Mouse (Mus musculus): Measurements from ENCODE around the gene Rmi2. TPM values are rescaled to one million over a fixed set of nuclear protein-coding genes. Genes with fewer than 3 reads are reported as not detected.
"Not testable (repeated sequence)": the region's sequence is repeated elsewhere in the genome, so short reads cannot be mapped to it uniquely, and the experiment has no call there.

Rmi2 gene
- polyA plus RNA-seq, 1 experiment from 2014 or later: 2.8 TPM

DNA sequence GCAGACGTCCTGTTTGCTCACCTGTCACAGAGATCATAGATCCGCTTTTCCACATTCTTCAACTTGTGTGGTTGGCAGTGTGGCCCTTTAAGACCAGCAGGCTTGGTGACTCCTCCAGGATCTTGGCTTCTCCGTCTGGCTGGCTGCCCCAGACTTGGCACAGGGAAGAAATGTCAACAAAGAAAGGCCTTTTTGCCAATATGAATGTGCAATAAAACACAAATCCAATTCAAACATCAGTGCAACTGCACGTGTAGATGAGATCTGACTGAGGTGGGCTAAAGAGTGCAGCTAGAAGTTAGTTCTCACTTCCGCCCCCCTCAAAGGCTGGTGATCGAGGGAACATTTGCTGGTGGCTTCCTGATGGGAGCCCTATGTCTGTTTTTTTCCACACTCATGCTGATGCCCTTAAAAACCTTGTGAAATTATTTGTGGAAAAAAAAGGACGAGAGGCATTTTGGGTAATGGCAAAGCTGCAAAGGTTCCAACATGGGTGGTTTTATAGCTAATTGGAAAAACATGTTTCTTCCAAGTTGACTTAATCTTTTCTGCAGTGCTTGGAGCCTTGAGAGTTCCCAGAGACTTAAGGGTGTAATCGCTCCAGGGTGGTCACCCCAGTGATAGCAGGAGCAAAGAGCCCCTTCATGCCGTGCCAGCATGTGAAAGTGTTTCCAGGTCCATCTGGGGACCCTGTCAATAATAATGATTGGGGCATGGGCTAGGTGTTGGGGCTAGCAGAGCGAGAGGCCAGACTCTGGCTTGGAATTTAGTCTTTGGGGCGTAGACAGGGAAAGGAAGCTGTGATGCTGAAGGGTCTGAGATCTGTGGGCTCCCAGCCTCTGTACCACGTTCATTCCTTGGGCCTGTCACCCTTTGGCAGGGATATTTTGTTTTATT is 15.4 kb downstream of the Rmi2 start:
- 26% methylated on average over 12 of the region's 12 CpGs for WGBS
- H3K27me3 ChIP-seq: no peaks in the 10 kb centered on the region
- H3K4me1 ChIP-seq: peaks cover 46% of the 10 kb centered on the region
- peak overlapping the region; percentile 93 for H3K27ac ChIP-seq
- H3K36me3 ChIP-seq: no peaks in the 10 kb centered on the region
- H3K9me3 ChIP-seq: no peaks in the 10 kb centered on the region
- H3K4me3 ChIP-seq: no peak overlapping the region
- ATAC-seq (ENCODE audit: insufficient number of reproducible peaks, low FRiP score, low TSS enrichment, low read depth): peak; percentile 70
- peak overlapping the region; percentile 22 for H3K4me2 ChIP-seq
- H3K9ac ChIP-seq: no peak overlapping the region

DNA sequence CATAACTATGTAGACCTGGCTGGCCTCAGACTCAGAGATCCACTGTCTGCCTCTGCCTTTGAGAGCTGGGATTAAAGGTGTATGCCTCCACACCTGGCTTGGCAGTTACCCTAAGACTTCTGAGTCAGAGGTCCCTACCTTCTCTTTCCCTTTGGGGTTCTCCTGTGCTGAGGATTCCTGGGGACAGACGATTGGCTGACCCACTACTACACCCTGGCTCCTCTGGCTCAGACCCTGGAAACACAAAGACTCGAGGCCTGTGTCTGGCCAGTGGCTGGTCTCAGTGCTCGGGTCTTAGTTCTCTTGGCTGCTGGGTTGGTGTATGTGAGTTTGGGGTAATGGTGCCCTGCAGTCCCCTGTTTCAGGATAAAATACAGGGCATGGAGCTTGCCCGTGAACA is 16.0 kb downstream of the Rmi2 start:
- WGBS: 32% methylated on average over 4 of the region's 4 CpGs
- H3K27ac ChIP-seq: peak overlapping the region; percentile 93
- H3K9me3 ChIP-seq: no peaks in the 10 kb centered on the region
- peaks cover 46% of the 10 kb centered on the region for H3K4me1 ChIP-seq
- ATAC-seq (ENCODE audit: insufficient number of reproducible peaks, low FRiP score, low TSS enrichment, low read depth): peak; percentile 16; the same call in 1 of the 2 replicates
- H3K9ac ChIP-seq: no peak overlapping the region
- H3K4me3 ChIP-seq: no peak overlapping the region
- H3K36me3 ChIP-seq: no peaks in the 10 kb centered on the region
- H3K4me2 ChIP-seq: 0 out of 2 replicates have a peak overlapping the region, but pooled peaks have one; percentile 22
- no peaks in the 10 kb centered on the region for H3K27me3 ChIP-seq

DNA sequence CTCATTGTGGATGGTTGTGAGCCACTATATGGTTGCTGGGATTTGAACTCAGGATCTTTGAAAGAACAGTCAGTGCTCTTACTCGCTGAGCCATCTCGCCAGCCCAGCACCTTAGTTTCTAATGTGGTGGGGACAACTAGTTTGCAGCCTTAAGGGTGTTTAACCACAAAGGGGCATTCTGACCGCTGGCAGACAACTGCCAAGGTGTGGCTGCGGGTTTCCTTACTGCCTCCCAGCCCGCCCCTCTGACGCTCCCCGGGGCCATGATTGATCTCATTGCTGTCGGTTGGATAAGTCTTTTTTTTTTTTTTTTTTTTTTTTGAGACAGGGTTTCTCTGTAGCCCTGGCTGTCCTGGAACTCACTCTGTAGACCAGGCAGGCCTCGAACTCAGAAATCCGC is 17.4 kb downstream of the Rmi2 start:
- not testable (repeated sequence) for H3K27me3 ChIP-seq; H3K9me3 ChIP-seq; H3K4me2 ChIP-seq; H3K4me3 ChIP-seq; ATAC-seq (ENCODE audit: insufficient number of reproducible peaks, low FRiP score, low TSS enrichment, low read depth); H3K36me3 ChIP-seq; H3K9ac ChIP-seq
- 92% methylated on average over 10 of the region's 10 CpGs for WGBS
- Histone ChIP-seq H3K4me1 (peaks cover 40% of the 10 kb centered on the region), H3K27ac (peak overlapping the region; percentile 93; the same call in 1 of the 2 replicates)

DNA sequence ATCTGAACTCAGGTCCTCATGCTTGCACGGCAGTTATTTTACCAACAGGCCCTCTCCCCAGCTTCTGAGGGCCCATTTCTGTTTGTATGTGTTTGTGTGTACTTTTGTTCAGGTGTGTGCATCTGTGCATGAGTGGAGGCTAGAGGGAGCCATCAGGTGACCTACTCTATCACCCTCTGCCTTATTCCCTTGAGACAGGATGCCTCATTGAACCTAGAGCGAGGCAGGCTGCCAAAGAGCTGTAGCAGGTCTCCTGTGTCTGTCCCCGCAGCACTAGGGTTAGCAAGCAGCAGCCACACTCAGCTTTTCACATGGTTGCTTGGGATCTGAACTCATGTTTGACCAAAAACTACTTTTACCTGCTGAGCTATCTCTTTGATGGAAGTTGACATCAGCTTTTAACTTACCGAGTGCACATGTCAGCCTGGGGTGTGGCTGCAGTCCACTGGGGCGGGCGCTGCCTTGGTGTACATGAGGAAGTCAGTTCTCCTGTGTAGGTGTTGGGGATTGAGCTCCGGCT is 24.9 kb downstream of the Rmi2 start:
- Histone ChIP-seq H3K4me1 (peaks cover 12% of the 10 kb centered on the region), H3K27me3 (no peaks in the 10 kb centered on the region), H3K9me3 (no peaks in the 10 kb centered on the region), H3K4me2 (no peak overlapping the region), H3K27ac (no peak overlapping the region), H3K9ac (no peak overlapping the region), H3K36me3 (no peaks in the 10 kb centered on the region), H3K4me3 (no peak overlapping the region)
- 83% methylated on average over 7 of the region's 7 CpGs for WGBS
- ATAC-seq (ENCODE audit: insufficient number of reproducible peaks, low FRiP score, low TSS enrichment, low read depth): no peak

DNA sequence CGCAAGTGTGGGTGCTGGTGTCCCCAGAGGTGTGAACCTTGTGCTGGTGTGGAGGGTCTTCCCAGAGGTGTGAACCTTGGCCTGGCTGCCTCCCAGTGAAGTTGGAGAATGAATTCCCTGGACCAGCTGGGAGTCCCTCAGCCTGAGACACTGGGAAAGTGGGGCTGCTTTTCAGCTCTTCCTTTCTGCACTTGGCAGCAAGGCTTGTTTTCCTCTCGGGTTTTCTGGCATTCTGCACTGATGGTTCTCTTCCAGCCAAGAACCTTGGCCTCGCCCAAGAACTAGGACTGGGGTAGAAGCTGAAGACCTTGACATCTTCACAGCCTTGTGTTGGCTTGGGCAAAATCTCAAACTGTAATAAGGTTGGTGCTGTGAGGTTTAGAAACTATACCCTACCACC is 26.5 kb downstream of the Rmi2 start:
- 68% methylated on average over 3 of the region's 3 CpGs for WGBS
- Histone ChIP-seq H3K4me3 (no peak overlapping the region), H3K36me3 (no peaks in the 10 kb centered on the region), H3K27ac (0 out of 2 replicates have a peak overlapping the region, but pooled peaks have one; percentile 22), H3K27me3 (no peaks in the 10 kb centered on the region), H3K9ac (no peak overlapping the region), H3K9me3 (no peaks in the 10 kb centered on the region), H3K4me2 (no peak overlapping the region), H3K4me1 (peaks cover 20% of the 10 kb centered on the region)
- no peak for ATAC-seq (ENCODE audit: insufficient number of reproducible peaks, low FRiP score, low TSS enrichment, low read depth)

DNA sequence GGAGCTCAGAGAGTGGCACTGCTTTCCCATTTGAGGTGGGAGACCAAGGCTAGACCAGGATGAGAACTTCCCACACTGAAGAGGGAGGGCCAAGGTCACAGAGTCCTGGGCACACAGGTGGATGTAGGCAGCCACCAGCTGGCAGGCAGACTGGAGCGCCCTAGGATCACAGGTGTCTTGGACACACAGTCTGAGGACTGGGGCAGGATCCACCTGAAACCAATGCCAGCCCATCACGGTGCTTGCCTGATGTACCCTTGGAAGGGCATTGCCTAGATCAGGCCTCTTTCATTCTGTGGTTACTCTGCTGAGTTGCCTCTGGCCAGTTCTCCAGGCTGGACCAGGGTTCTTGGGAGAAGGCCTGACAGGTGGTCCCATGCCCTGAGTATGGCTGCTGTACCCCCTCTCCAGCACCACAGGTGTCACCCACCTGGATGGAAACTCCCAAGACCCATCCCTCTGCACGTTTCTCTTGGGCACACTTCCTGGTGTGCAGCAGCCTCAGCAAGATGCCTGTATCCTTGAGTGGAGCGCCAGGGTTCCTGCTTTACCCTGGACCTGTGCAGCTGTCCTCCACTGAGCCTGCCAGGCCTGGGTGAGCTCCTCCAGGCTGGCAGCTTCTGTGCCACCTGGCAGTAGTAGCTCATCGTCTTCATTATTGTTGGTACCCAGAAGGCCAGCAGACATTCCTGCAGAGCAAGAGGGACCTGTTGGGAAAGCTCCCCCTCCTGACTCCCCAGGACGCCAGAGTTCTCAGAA is 30.2 kb downstream of the Rmi2 start:
- H3K4me2 ChIP-seq: no peak overlapping the region
- no peaks in the 10 kb centered on the region for H3K27me3 ChIP-seq
- no peak overlapping the region for H3K27ac ChIP-seq
- H3K4me3 ChIP-seq: no peak overlapping the region
- H3K9me3 ChIP-seq: no peaks in the 10 kb centered on the region
- H3K4me1 ChIP-seq: peaks cover 39% of the 10 kb centered on the region
- 78% methylated on average over 6 of the region's 6 CpGs for WGBS
- no peak overlapping the region for H3K9ac ChIP-seq
- no peaks in the 10 kb centered on the region for H3K36me3 ChIP-seq
- no peak for ATAC-seq (ENCODE audit: insufficient number of reproducible peaks, low FRiP score, low TSS enrichment, low read depth)

DNA sequence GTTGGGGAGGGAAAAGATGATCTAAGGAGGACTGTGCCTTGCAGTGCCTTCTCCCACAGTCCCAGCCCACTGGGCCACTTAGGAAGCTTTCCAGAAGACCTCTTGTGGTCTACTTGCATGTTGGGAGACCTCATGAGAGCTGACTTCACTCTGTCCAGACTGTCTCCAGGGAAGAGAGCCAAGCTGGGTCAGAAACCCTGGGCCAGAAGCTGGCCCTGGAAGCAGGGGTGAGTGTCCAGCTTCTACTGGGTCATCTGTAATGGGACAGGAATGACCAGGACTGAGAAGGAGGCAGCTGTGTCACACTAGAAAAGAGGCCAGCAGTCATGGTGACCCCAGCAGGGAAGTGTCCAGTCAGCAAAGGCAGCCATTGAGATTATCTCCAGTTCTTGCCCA is 30.7 kb downstream of the Rmi2 start:
- no peak overlapping the region for H3K9ac ChIP-seq
- no peaks in the 10 kb centered on the region for H3K27me3 ChIP-seq
- ATAC-seq (ENCODE audit: insufficient number of reproducible peaks, low FRiP score, low TSS enrichment, low read depth): no peak
- H3K36me3 ChIP-seq: no peaks in the 10 kb centered on the region
- no peak overlapping the region for H3K4me2 ChIP-seq
- H3K4me1 ChIP-seq: peaks cover 39% of the 10 kb centered on the region
- H3K27ac ChIP-seq: no peak overlapping the region
- no peak overlapping the region for H3K4me3 ChIP-seq
- H3K9me3 ChIP-seq: no peaks in the 10 kb centered on the region

DNA sequence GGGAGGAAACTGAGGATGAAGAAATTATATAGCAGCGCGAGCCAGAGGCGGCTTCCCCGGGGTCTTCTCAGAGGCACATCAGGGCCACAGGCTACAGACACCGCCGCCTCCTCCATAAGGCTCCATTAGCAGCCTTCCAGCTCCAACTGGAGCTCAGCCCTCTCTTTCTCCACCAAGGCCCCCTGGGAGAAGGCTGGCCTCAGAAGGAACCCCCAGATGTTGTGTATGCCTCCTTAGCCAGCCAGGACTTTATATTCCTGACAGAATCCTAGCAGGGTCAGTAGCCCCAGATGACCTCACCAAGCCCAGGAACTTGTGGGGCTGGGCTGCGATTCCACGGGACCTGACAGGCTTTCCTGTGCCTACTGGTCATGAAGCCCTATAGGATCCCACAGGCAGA is 32.0 kb downstream of the Rmi2 start:
- Histone ChIP-seq H3K36me3 (no peaks in the 10 kb centered on the region), H3K27me3 (no peaks in the 10 kb centered on the region), H3K9ac (no peak overlapping the region), H3K9me3 (no peaks in the 10 kb centered on the region), H3K4me1 (peaks cover 30% of the 10 kb centered on the region), H3K4me2 (no peak overlapping the region), H3K4me3 (no peak overlapping the region), H3K27ac (no peak overlapping the region; the same call in 1 of the 2 replicates)
- ATAC-seq (ENCODE audit: insufficient number of reproducible peaks, low FRiP score, low TSS enrichment, low read depth): no peak
- WGBS: 76% methylated on average over 8 of the region's 8 CpGs

DNA sequence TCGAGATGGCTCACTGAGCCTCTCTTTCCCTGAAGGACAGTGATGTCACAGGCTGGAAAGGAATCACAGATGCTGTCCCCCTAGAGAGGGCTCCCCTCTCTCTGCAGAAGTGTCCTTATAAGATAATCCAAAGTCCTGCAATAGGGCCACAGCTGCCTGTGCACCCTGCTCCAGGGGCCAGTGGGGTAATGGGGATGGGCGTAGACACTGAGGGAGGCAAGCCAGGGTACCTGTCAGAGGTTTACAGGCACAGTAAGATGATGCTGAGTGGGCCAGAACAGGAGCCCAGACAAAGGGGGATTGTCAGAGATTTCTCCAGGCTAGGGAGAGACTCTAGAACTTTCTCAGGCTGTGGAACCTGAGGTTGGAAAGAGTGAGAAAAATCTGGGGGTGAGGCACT is 32.6 kb downstream of the Rmi2 start:
- WGBS: 82% methylated on average over 2 of the region's 2 CpGs
- H3K4me1 ChIP-seq: peaks cover 30% of the 10 kb centered on the region
- H3K36me3 ChIP-seq: no peaks in the 10 kb centered on the region
- no peak overlapping the region for H3K4me2 ChIP-seq
- no peaks in the 10 kb centered on the region for H3K9me3 ChIP-seq
- H3K27me3 ChIP-seq: no peaks in the 10 kb centered on the region
- ATAC-seq (ENCODE audit: insufficient number of reproducible peaks, low FRiP score, low TSS enrichment, low read depth): no peak
- no peak overlapping the region for H3K27ac ChIP-seq
- no peak overlapping the region for H3K9ac ChIP-seq
- H3K4me3 ChIP-seq: no peak overlapping the region

DNA sequence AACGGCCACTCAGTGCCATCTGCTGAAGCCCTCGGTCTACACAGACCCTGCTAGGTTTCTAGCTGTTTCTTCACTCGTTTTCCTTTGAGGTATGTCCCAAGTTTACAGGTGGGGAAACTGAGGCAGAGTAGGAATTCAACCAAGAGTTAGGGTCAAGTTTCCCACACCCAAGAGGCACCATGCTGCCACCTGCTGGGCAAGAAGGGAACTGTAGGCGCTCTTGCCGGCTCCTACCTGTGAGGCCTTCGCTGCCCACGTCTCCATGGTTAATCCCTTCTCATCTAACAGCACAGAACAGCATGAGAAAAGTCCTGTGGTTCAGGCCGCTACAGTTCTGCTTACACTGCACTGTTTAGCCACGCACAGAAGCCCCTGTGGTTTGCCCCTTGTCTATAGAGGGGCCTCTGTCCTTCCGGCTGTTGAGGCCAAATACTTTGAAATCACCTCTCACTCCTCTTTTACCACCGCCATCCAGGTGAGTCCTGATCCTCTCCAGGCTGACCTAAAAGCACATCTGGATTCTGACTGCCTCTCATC is 33.1 kb downstream of the Rmi2 start:
- Histone ChIP-seq H3K9ac (no peak overlapping the region), H3K27ac (peak overlapping the region; percentile 43; the same call in 1 of the 2 replicates), H3K27me3 (no peaks in the 10 kb centered on the region), H3K9me3 (no peaks in the 10 kb centered on the region), H3K36me3 (no peaks in the 10 kb centered on the region), H3K4me3 (no peak overlapping the region), H3K4me1 (peaks cover 30% of the 10 kb centered on the region), H3K4me2 (no peak overlapping the region)
- 40% methylated on average over 11 of the region's 11 CpGs for WGBS
- no peak for ATAC-seq (ENCODE audit: insufficient number of reproducible peaks, low FRiP score, low TSS enrichment, low read depth)

DNA sequence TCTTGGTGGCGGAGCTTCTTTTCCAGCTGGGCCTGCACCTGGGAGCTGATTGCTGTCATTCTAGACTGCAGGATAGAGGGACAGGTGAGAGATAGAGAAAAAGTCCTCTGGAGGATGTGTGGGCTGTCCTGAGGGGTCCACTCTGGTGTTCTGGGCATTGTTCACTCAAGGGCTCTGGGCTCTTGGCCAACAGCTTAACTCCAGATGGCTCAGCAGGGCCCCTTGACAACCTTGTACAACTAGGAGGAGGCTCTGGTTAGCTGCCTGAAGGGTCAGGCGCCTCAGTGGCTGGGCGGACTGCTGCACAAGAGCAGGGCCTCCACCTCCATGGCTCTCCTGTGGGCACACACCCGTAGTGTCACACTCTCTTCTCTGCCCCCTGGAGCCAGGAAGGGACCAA is 36.1 kb downstream of the Rmi2 start:
- no peaks in the 10 kb centered on the region for H3K9me3 ChIP-seq
- peaks cover 23% of the 10 kb centered on the region for H3K4me1 ChIP-seq
- H3K27me3 ChIP-seq: no peaks in the 10 kb centered on the region
- no peak overlapping the region for H3K4me2 ChIP-seq
- H3K36me3 ChIP-seq: no peaks in the 10 kb centered on the region
- 45% methylated on average over 4 of the region's 4 CpGs for WGBS
- no peak overlapping the region for H3K27ac ChIP-seq
- H3K4me3 ChIP-seq: no peak overlapping the region
- no peak overlapping the region for H3K9ac ChIP-seq
- no peak for ATAC-seq (ENCODE audit: insufficient number of reproducible peaks, low FRiP score, low TSS enrichment, low read depth)
